Mouse (Mus musculus) embryonic facial prominence, embryonic 11.5 days (tissue): Measurements from ENCODE around the gene Ppme1. TPM values are rescaled to one million over a fixed set of nuclear protein-coding genes. Genes with fewer than 3 reads are reported as not detected.
A peak's percentile ranks its signal among the peaks of the same experiment; 100 is the strongest.

ENCODE experiments used
- ATAC-seq: fragments of 200-750 bp; cut with Nextera tagmentation; replicated peaks from 2 replicates; pipeline ENCODE4 v1.8.0; 2017; ENCODE audit warnings: low read depth; ENCODE audit not compliant: insufficient number of reproducible peaks, low FRiP score, low TSS enrichment
- DNase-seq: peaks from one replicate; pipeline ENCODE4 v3.0.0-alpha.2; 2015; ENCODE audit warnings: low spot score
- H3K27ac ChIP-seq: fragments of 300-500 bp; sonication (generic); replicated peaks from 2 replicates; pipeline ENCODE4 v1.5.1; 2014; ENCODE audit warnings: mild to moderate bottlenecking, low read depth, low read length, control low read depth
- H3K27me3 ChIP-seq: fragments of 300-500 bp; sonication (generic); 2 replicates; pipeline ENCODE4 v1.6.1; 2014; ENCODE audit warnings: mild to moderate bottlenecking, low read length, moderate library complexity, mixed read lengths; ENCODE audit not compliant: control insufficient read depth, insufficient read depth
- H3K36me3 ChIP-seq: fragments of 300-500 bp; sonication (generic); replicated peaks from 2 replicates; pipeline ENCODE4 v1.6.1; 2014; ENCODE audit warnings: low read depth, mild to moderate bottlenecking, low read length, moderate library complexity, mixed read lengths; ENCODE audit not compliant: control insufficient read depth, insufficient read depth
- H3K4me1 ChIP-seq: fragments of 300-500 bp; sonication (generic); 2 replicates; pipeline ENCODE4 v1.6.1; 2014; ENCODE audit warnings: low read length, mixed read lengths; ENCODE audit not compliant: control insufficient read depth, insufficient read depth
- H3K4me2 ChIP-seq: fragments of 300-500 bp; sonication (generic); 2 replicates; pipeline ENCODE4 v1.6.1; 2014; ENCODE audit warnings: low read depth, mild to moderate bottlenecking, control low read depth, low read length, moderate library complexity
- H3K4me3 ChIP-seq: fragments of 300-500 bp; sonication (generic); 2 replicates; pipeline ENCODE4 v1.5.1; 2014; ENCODE audit warnings: low read depth, low read length, control low read depth
- H3K9ac ChIP-seq: fragments of 300-500 bp; sonication (generic); replicated peaks from 2 replicates; pipeline ENCODE4 v1.6.1; 2014; ENCODE audit warnings: mild to moderate bottlenecking, control low read depth, low read length
- H3K9me3 ChIP-seq: fragments of 300-500 bp; sonication (generic); replicated peaks from 2 replicates; pipeline ENCODE4 v1.6.1; 2016; ENCODE audit warnings: mild to moderate bottlenecking, low read length, inconsistent platforms, mixed read lengths; ENCODE audit not compliant: control insufficient read depth
- WGBS: fragments of 180-500 bp; shearing (Covaris S2); extraction: QIAGEN DNeasy Blood & Tissue Kit; methylation state at CpG from one replicate; pipeline ENCODE4 v1.1.7; 2014; 5-methylcytosine and 5-hydroxymethylcytosine counted together
- polyA plus RNA-seq: library from polyadenylated mRNA; unstranded; fragments of >200 nt; fragmentation: Nextera tagmentation; extraction: Ambion mirVana; gene quantifications from 2 replicates; pipeline ENCODE4 v1.2.1, GENCODE M21; 2014

Ppme1 gene
- polyA plus RNA-seq, 1 experiment from 2014 or later, result 69.9 TPM

DNA sequence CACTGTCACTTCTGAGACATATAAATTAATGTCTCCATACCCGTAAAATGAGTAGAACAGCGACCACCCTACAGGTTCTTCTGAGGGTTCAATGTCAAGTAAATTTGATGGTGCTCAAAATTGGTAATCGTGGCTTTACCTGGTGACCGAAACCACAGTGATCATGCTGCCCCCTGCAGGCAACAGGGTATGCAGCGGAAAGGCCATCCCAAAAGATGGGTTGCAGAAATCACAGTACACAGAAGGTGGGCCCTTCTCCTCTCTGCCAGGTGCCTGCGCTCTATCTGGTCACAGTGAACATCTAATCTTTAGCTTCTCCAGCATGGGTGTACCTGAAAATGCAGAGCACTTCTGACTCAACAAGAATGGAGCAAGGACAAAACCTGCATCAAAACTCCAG lies 46.6 kb downstream of the Ppme1 start:
- 82% methylated on average over 6 of the region's 6 CpGs for WGBS
- Histone ChIP-seq H3K36me3 (peaks cover 4% of the 10 kb centered on the region), H3K4me3 (no peak overlapping the region), H3K9ac (no peak overlapping the region), H3K9me3 (no peaks in the 10 kb centered on the region), H3K27ac (no peak overlapping the region), H3K27me3 (no peaks in the 10 kb centered on the region), H3K4me1 (no peaks in the 10 kb centered on the region), H3K4me2 (no peak overlapping the region)
- ATAC-seq (no peak), DNase-seq (peak; percentile 54)

GRCm38 (mm10) chr7:100323721-100324120 lies 48.4 kb downstream of the Ppme1 start:
- Histone ChIP-seq H3K4me3 (no peak overlapping the region), H3K27me3 (no peaks in the 10 kb centered on the region), H3K36me3 (peaks cover under 1% of the 10 kb centered on the region; the same call in 1 of the 2 replicates), H3K9me3 (no peaks in the 10 kb centered on the region), H3K9ac (no peak overlapping the region), H3K4me2 (no peak overlapping the region), H3K27ac (no peak overlapping the region), H3K4me1 (no peaks in the 10 kb centered on the region)
- DNase-seq (no peak), ATAC-seq (no peak)
- WGBS, result 92% methylated on average over 3 of the region's 3 CpGs

- Histone ChIP-seq H3K27me3 (no peaks in the 10 kb centered on the region), H3K4me1 (no peaks in the 10 kb centered on the region), H3K4me2 (no peak overlapping the region), H3K9ac (no peak overlapping the region), H3K9me3 (no peaks in the 10 kb centered on the region), H3K36me3 (no peaks in the 10 kb centered on the region), H3K4me3 (no peak overlapping the region), H3K27ac (no peak overlapping the region)
- DNase-seq, result no peak
- ATAC-seq, result no peak
- WGBS, result 94% methylated on average over 5 of the region's 5 CpGs
Observed at GRCm38 (mm10) chr7:100317534-100317933, 54.6 kb downstream of the Ppme1 start.

GRCm38 (mm10) chr7:100316924-100317323 lies 55.2 kb downstream of the Ppme1 start:
- Histone ChIP-seq H3K36me3 (no peaks in the 10 kb centered on the region), H3K4me1 (no peaks in the 10 kb centered on the region), H3K4me2 (no peak overlapping the region), H3K4me3 (no peak overlapping the region), H3K9me3 (no peaks in the 10 kb centered on the region), H3K27me3 (no peaks in the 10 kb centered on the region), H3K9ac (no peak overlapping the region), H3K27ac (no peak overlapping the region)
- DNase-seq (no peak), ATAC-seq (no peak)
- 89% methylated on average over 8 of the region's 8 CpGs for WGBS

DNA sequence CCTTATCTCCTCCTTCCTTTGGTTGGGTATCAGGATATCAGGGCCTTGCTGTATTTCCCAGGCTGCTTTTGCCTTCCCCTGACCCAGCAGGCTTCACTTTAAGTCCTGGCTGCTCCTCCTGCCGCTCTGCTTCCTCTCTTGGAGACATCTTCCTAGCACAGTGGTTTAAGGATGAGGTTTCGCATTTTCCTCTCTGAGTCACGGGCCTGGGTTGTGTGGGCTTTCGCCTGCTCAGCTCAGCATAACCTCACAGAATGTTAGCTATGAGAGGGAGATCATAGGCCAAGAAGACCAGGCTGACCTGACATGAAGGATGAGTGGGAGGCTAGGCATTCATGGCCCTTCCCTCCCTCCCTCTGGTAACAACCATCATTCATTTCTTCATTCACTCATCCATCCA lies 59.4 kb downstream of the Ppme1 start:
- no peak overlapping the region for H3K4me2 ChIP-seq
- H3K4me3 ChIP-seq, result no peak overlapping the region
- 87% methylated on average over 4 of the region's 4 CpGs for WGBS
- DNase-seq, result no peak
- H3K9ac ChIP-seq, result no peak overlapping the region
- no peak overlapping the region for H3K27ac ChIP-seq
- H3K4me1 ChIP-seq, result no peaks in the 10 kb centered on the region; the same call in 1 of the 2 replicates
- no peaks in the 10 kb centered on the region for H3K9me3 ChIP-seq
- no peaks in the 10 kb centered on the region for H3K36me3 ChIP-seq
- no peak for ATAC-seq
- H3K27me3 ChIP-seq, result no peaks in the 10 kb centered on the region

DNA sequence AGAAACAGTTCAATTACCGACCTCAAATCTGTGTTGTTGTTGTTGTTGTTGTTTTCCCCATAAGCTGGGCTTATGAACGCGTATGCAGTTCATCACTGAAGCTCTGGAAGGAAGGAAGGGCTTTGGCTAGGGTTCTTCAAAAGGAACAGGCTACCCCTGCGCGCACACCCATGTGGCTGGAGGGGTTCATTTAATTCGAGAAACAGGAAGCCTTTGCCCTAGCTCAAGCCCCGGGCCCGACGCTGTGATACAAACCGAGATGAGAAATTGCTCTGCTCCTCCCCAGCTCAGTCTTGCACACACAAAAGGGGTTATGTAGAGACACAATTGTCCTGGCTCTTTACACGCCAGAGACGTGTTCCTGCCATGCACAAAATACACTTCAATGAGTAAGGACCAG lies 61.8 kb downstream of the Ppme1 start:
- ATAC-seq, result no peak

GRCm38 (mm10) chr7:100309679-100310078 lies 62.4 kb downstream of the Ppme1 start:
- H3K9ac ChIP-seq, result no peak overlapping the region
- no peaks in the 10 kb centered on the region; the same call in 1 of the 2 replicates for H3K4me1 ChIP-seq
- 58% methylated on average over 6 of the region's 6 CpGs for WGBS
- no peak overlapping the region for H3K27ac ChIP-seq
- H3K36me3 ChIP-seq, result no peaks in the 10 kb centered on the region
- no peak overlapping the region for H3K4me2 ChIP-seq
- no peak for ATAC-seq
- no peak overlapping the region for H3K4me3 ChIP-seq
- no peaks in the 10 kb centered on the region for H3K27me3 ChIP-seq
- H3K9me3 ChIP-seq, result no peaks in the 10 kb centered on the region
- no peak for DNase-seq

More for the DNA sequence above, 61.8 kb downstream of the Ppme1 start:
- Histone ChIP-seq H3K9ac (no peak overlapping the region), H3K4me1 (no peaks in the 10 kb centered on the region; the same call in 1 of the 2 replicates), H3K9me3 (no peaks in the 10 kb centered on the region), H3K4me2 (no peak overlapping the region), H3K27ac (no peak overlapping the region), H3K36me3 (no peaks in the 10 kb centered on the region), H3K27me3 (no peaks in the 10 kb centered on the region), H3K4me3 (no peak overlapping the region)
- DNase-seq, result no peak
- WGBS, result 78% methylated on average over 12 of the region's 12 CpGs

- H3K4me3 ChIP-seq, result no peak overlapping the region
- H3K27ac ChIP-seq, result no peak overlapping the region
- H3K4me1 ChIP-seq, result no peaks in the 10 kb centered on the region; the same call in 1 of the 2 replicates
- H3K27me3 ChIP-seq, result no peaks in the 10 kb centered on the region
- H3K4me2 ChIP-seq, result no peak overlapping the region
- H3K9ac ChIP-seq, result no peak overlapping the region
- ATAC-seq (no peak), DNase-seq (no peak)
- no peaks in the 10 kb centered on the region for H3K9me3 ChIP-seq
- 68% methylated on average over 1 of the region's 1 CpGs for WGBS
- H3K36me3 ChIP-seq, result no peaks in the 10 kb centered on the region
Observed at GRCm38 (mm10) chr7:100309216-100309615, 62.9 kb downstream of the Ppme1 start.
